Mouse (Mus musculus): Measurements from ENCODE around the gene Hdac4. TPM values are rescaled to one million over a fixed set of nuclear protein-coding genes. Genes with fewer than 3 reads are reported as not detected.

Gene Hdac4
- polyA plus RNA-seq, 1 experiment from 2014 or later: 12.5 TPM

DNA sequence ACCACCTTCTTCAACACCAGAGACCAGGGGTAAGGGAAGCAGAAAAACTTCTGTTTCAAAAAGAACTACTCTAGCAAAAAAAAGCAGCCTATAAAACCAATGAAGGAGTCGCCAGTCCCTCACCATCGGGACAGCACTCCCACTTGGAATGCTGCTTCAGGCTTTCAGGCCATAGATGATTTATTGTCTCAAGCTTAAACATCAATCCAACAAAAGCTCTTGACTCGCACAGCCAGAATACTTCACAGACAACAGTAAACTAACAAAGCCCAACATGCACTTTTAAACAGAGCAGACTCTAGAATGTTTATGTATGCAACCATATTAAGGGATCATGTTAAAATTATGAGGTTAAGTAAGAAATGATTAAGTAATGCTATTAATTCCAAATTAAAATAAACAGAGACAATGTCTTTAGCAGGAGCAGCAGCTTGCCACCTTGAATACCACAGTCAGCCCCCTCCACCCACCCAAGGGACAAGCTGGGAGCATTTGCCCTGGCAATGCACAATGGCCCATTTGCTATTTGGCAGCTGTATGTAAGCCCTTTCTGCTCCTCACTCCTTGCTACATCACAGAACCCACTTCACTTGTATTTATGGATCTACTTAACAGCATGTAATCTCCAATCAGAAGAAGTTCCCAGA, 21.1 kb downstream of the Hdac4 start:
- no peaks in the 10 kb centered on the region for H3K9me3 ChIP-seq (replicated peaks; ENCODE audit: control insufficient read depth, low read length)
- no peaks in the 10 kb centered on the region for H3K27me3 ChIP-seq (ENCODE audit: control insufficient read depth, insufficient read depth, low read length)
- no peak overlapping the region for H3K27ac ChIP-seq (ENCODE audit: low read depth, low read length)
- 74% methylated on average over 3 of the region's 3 CpGs for WGBS (ENCODE audit: insufficient replicate concordance)
- H3K4me3 ChIP-seq (ENCODE audit: low read depth, low read length): no peak overlapping the region
- no peak for ATAC-seq (replicated peaks; ENCODE audit: insufficient number of reproducible peaks, low FRiP score, low TSS enrichment)
- no peak overlapping the region for H3K9ac ChIP-seq (ENCODE audit: low read depth, low read length)
- peaks cover 35% of the 10 kb centered on the region for H3K4me1 ChIP-seq (ENCODE audit: control insufficient read depth, insufficient read depth, low read length)
- H3K4me2 ChIP-seq: no peak overlapping the region
- no peaks in the 10 kb centered on the region for H3K36me3 ChIP-seq (ENCODE audit: control insufficient read depth, insufficient read depth, low read length)

DNA sequence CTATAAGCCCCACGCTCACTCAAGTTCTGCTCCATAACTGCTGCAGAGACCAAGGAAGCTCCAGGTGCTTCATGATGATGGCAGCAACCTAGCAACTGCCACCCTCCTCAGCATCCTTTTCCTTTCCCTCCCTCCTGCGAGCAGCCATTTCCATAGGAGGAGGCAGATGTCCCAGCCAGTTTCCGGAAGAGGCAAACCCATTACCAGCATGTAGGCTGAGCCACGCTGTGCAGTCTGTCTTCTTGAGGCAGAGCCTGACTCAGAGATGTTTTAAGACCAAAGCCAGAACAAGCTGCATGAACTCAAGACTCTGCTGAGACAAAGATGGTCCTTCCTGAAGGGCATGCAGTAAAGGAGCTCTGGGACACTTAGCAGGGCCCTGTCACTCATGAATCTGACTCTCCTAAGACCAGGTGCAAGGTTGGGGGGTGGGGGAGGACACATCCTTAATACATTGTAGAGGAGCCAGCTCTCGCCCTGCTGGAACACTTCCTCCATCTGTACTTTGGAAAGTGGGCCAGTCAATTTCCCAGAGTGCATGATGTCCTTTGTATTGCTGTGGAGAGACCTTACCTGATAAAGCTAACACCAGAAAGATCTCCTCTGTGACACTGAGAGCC, 24.8 kb downstream of the Hdac4 start:
- Histone ChIP-seq H3K4me3 (ENCODE audit: low read depth, low read length) (no peak overlapping the region), H3K27me3 (ENCODE audit: control insufficient read depth, insufficient read depth, low read length) (no peaks in the 10 kb centered on the region), H3K9ac (ENCODE audit: low read depth, low read length) (no peak overlapping the region), H3K4me2 (no peak overlapping the region), H3K27ac (ENCODE audit: low read depth, low read length) (no peak overlapping the region), H3K4me1 (ENCODE audit: control insufficient read depth, insufficient read depth, low read length) (peaks cover 29% of the 10 kb centered on the region), H3K36me3 (ENCODE audit: control insufficient read depth, insufficient read depth, low read length) (no peaks in the 10 kb centered on the region), H3K9me3 (replicated peaks; ENCODE audit: control insufficient read depth, low read length) (no peaks in the 10 kb centered on the region)
- ATAC-seq (replicated peaks; ENCODE audit: insufficient number of reproducible peaks, low FRiP score, low TSS enrichment): no peak
- 81% methylated on average over 5 of the region's 5 CpGs for WGBS (ENCODE audit: insufficient replicate concordance)

DNA sequence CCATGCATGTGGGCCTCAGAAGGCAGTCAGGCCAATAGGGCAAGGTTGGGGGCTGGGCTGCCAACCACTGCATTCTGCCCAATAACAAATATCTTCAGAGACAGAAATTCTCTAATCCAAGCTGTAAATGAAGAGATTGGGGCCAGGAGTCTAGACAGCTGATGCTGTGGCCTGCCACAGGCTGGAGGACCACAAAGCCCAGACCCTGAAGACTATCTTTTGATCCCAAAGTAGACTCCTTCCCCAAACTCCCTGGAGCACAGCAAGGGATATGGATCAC, 25.8 kb downstream of the Hdac4 start:
- H3K4me3 ChIP-seq (ENCODE audit: low read depth, low read length): no peak overlapping the region
- no peak overlapping the region for H3K4me2 ChIP-seq
- H3K27me3 ChIP-seq (ENCODE audit: control insufficient read depth, insufficient read depth, low read length): no peaks in the 10 kb centered on the region
- no peak overlapping the region for H3K9ac ChIP-seq (ENCODE audit: low read depth, low read length)
- no peaks in the 10 kb centered on the region for H3K9me3 ChIP-seq (replicated peaks; ENCODE audit: control insufficient read depth, low read length)
- no peak for ATAC-seq (replicated peaks; ENCODE audit: insufficient number of reproducible peaks, low FRiP score, low TSS enrichment)
- H3K36me3 ChIP-seq (ENCODE audit: control insufficient read depth, insufficient read depth, low read length): no peaks in the 10 kb centered on the region
- H3K27ac ChIP-seq (ENCODE audit: low read depth, low read length): no peak overlapping the region
- peaks cover 23% of the 10 kb centered on the region for H3K4me1 ChIP-seq (ENCODE audit: control insufficient read depth, insufficient read depth, low read length)

DNA sequence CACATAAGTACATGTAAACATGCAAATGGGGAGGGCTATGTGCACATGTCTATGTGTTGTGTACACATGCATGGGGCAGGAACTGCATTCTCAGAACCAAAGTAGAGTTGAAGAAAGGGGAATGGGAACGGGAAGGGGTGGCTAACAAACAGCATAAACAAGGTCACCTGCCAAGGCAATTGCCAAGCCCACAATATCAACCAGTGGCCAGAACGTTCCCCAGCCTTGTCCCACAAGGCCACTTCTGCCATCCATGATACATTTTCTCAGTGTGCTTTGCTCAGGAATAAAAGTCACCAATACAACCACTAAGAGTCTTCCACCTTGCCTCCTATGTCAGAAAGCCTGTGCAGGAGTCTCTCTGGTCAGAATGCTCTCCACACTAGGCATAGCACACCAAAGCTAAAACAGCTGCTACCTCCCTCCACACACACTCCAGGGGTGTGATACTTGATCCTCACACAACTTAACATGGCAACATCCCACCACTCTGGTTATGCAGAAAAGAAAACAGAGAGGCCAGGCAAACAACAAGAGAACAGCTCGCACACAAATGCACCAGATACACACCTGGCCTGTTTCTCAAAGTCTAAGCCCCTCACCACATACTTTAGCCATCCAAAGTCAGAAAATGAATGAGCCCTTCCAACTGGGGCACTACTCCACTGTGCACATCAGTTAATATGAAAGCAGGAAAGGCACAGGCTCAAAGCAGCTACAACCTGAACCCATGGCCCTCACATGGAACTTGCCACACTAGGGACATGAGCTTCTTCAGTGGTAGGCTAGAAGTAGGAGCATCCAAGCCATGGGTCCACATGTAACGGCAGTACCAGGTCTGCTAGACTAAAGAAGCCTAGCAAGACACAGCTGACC, 26.4 kb downstream of the Hdac4 start:
- 84% methylated on average over 4 of the region's 4 CpGs for whole genome bisulfite sequencing (ENCODE audit: insufficient replicate concordance)
- Histone ChIP-seq H3K4me2 (no peak overlapping the region), H3K27me3 (ENCODE audit: control insufficient read depth, insufficient read depth, low read length) (no peaks in the 10 kb centered on the region), H3K27ac (ENCODE audit: low read depth, low read length) (no peak overlapping the region), H3K9ac (ENCODE audit: low read depth, low read length) (no peak overlapping the region), H3K4me1 (ENCODE audit: control insufficient read depth, insufficient read depth, low read length) (peaks cover 23% of the 10 kb centered on the region), H3K9me3 (replicated peaks; ENCODE audit: control insufficient read depth, low read length) (no peaks in the 10 kb centered on the region), H3K4me3 (ENCODE audit: low read depth, low read length) (no peak overlapping the region), H3K36me3 (ENCODE audit: control insufficient read depth, insufficient read depth, low read length) (no peaks in the 10 kb centered on the region)
- ATAC-seq (replicated peaks; ENCODE audit: insufficient number of reproducible peaks, low FRiP score, low TSS enrichment): no peak

DNA sequence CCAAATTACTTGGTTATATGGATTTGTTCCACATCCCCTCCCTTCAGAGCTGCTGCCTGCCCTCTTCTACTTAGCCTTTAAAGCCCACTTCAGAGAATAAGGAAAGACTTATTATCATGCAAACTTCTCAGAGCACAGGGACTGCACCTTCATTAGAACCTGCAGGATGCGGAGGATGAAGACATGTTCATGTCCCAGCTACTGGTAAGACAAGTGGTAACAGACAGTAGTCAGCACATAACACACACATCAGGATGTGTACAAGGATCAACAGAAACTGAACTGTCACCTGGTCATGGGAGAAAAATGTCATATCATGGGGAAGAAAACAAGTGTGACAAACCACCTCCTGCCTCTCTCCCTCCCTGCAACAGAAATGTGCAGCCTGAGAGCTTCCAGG, 31.6 kb downstream of the Hdac4 start:
- 84% methylated on average over 1 of the region's 1 CpGs for WGBS (ENCODE audit: insufficient replicate concordance)
- Histone ChIP-seq H3K9ac (ENCODE audit: low read depth, low read length) (no peak overlapping the region), H3K36me3 (ENCODE audit: control insufficient read depth, insufficient read depth, low read length) (no peaks in the 10 kb centered on the region), H3K27ac (ENCODE audit: low read depth, low read length) (no peak overlapping the region), H3K4me3 (ENCODE audit: low read depth, low read length) (no peak overlapping the region), H3K4me1 (ENCODE audit: control insufficient read depth, insufficient read depth, low read length) (peaks cover 26% of the 10 kb centered on the region), H3K4me2 (no peak overlapping the region), H3K27me3 (ENCODE audit: control insufficient read depth, insufficient read depth, low read length) (no peaks in the 10 kb centered on the region), H3K9me3 (replicated peaks; ENCODE audit: control insufficient read depth, low read length) (no peaks in the 10 kb centered on the region)
- ATAC-seq (replicated peaks; ENCODE audit: insufficient number of reproducible peaks, low FRiP score, low TSS enrichment): no peak

DNA sequence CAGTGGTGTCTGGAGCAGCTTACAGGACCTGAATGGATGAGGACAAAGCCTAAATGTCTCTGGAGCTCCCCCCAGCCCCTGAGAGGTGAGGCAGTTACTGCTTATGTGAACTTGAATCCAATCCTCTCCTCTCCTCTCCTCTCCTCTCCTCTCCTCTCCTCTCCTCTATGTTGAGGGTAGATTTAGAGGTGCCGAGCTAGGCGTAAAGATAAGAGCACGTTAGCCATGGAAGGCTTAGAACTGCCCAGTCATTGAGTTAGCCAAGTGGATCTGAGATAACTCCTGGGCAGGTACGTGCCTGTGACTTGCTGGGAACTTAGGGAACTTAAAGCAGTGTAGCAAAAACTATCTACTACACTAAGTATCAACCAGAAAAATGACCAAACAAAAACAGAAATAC, 35.7 kb downstream of the Hdac4 start:
- H3K27me3 ChIP-seq (ENCODE audit: control insufficient read depth, insufficient read depth, low read length): no peaks in the 10 kb centered on the region
- 36% methylated on average over 4 of the region's 4 CpGs for WGBS (ENCODE audit: insufficient replicate concordance)

DNA sequence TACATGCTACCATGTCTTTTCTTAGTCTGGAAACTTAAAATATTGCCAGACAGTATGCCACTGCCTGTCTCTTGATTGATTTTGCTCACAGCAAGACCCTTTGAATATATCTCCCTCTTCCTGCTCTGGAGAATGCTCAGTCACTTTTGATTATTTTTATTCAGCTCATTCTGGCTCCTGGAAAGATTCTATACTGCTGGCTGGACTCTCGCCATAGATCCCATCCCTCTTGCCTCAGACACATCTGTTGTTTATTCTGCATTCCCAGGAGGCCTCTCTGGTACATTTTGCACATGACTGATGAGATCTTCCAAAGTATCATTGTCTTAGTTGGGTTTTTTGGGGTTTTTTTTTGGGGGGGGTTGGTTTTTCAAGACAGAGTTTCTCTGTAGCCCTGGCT, 45.3 kb downstream of the Hdac4 start:
- H3K27me3 ChIP-seq (ENCODE audit: control insufficient read depth, insufficient read depth, low read length): no peaks in the 10 kb centered on the region
- no peaks in the 10 kb centered on the region; the same call in 1 of the 2 replicates for H3K36me3 ChIP-seq (ENCODE audit: control insufficient read depth, insufficient read depth, low read length)
- WGBS (ENCODE audit: insufficient replicate concordance): 80% methylated on average over 1 of the region's 1 CpGs
- no peak overlapping the region for H3K9ac ChIP-seq (ENCODE audit: low read depth, low read length)
- H3K9me3 ChIP-seq (replicated peaks; ENCODE audit: control insufficient read depth, low read length): no peaks in the 10 kb centered on the region
- H3K27ac ChIP-seq (ENCODE audit: low read depth, low read length): no peak overlapping the region
- no peak for ATAC-seq (replicated peaks; ENCODE audit: insufficient number of reproducible peaks, low FRiP score, low TSS enrichment)
- H3K4me2 ChIP-seq: no peak overlapping the region
- H3K4me3 ChIP-seq (ENCODE audit: low read depth, low read length): no peak overlapping the region
- peaks cover 5% of the 10 kb centered on the region; the same call in 1 of the 2 replicates for H3K4me1 ChIP-seq (ENCODE audit: control insufficient read depth, insufficient read depth, low read length)

More for the DNA sequence above, 35.7 kb downstream of the Hdac4 start:
- Histone ChIP-seq H3K9me3 (replicated peaks; ENCODE audit: control insufficient read depth, low read length) (no peaks in the 10 kb centered on the region), H3K4me2 (no peak overlapping the region), H3K4me1 (ENCODE audit: control insufficient read depth, insufficient read depth, low read length) (peaks cover 12% of the 10 kb centered on the region), H3K4me3 (ENCODE audit: low read depth, low read length) (no peak overlapping the region), H3K9ac (ENCODE audit: low read depth, low read length) (no peak overlapping the region), H3K27ac (ENCODE audit: low read depth, low read length) (no peak overlapping the region), H3K36me3 (ENCODE audit: control insufficient read depth, insufficient read depth, low read length) (no peaks in the 10 kb centered on the region)
- ATAC-seq (replicated peaks; ENCODE audit: insufficient number of reproducible peaks, low FRiP score, low TSS enrichment): no peak

DNA sequence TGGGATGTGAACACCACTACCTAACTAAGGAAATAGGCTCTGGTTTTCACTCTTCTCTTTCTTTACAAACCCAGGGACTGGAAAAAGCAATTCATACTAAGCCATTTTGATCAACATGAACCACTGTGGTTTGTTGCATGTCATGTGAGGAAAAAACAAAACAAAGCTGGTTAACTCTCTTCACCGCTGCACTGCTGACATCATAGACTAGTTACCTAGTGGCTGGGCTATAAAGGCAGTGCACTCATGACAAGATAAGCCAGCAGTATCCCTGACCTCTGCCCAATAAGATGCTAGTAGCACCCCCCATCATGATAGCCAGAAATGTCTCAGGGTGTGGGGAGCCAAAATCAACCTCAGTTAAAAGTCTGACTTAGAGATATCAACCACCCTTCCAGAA, 47.0 kb downstream of the Hdac4 start:
- Histone ChIP-seq H3K9ac (ENCODE audit: low read depth, low read length) (no peak overlapping the region), H3K9me3 (replicated peaks; ENCODE audit: control insufficient read depth, low read length) (no peaks in the 10 kb centered on the region), H3K27me3 (ENCODE audit: control insufficient read depth, insufficient read depth, low read length) (no peaks in the 10 kb centered on the region), H3K4me1 (ENCODE audit: control insufficient read depth, insufficient read depth, low read length) (peaks cover 15% of the 10 kb centered on the region), H3K36me3 (ENCODE audit: control insufficient read depth, insufficient read depth, low read length) (no peaks in the 10 kb centered on the region; the same call in 1 of the 2 replicates), H3K4me2 (no peak overlapping the region), H3K4me3 (ENCODE audit: low read depth, low read length) (no peak overlapping the region), H3K27ac (ENCODE audit: low read depth, low read length) (no peak overlapping the region)
- 94% methylated on average over 1 of the region's 1 CpGs for WGBS (ENCODE audit: insufficient replicate concordance)
- no peak for ATAC-seq (replicated peaks; ENCODE audit: insufficient number of reproducible peaks, low FRiP score, low TSS enrichment)

All from heart, embryonic 11.5 days (tissue).